Mouse (Mus musculus): ENCODE results near the gene P2ry2. TPM values are rescaled to one million over a fixed set of nuclear protein-coding genes. Genes with fewer than 3 reads are reported as not detected.
A peak's percentile ranks its signal among the peaks of the same experiment; 100 is the strongest.

The P2ry2 gene
- polyA plus RNA-seq, 1 experiment from 2014 or later: 3.1 TPM

DNA sequence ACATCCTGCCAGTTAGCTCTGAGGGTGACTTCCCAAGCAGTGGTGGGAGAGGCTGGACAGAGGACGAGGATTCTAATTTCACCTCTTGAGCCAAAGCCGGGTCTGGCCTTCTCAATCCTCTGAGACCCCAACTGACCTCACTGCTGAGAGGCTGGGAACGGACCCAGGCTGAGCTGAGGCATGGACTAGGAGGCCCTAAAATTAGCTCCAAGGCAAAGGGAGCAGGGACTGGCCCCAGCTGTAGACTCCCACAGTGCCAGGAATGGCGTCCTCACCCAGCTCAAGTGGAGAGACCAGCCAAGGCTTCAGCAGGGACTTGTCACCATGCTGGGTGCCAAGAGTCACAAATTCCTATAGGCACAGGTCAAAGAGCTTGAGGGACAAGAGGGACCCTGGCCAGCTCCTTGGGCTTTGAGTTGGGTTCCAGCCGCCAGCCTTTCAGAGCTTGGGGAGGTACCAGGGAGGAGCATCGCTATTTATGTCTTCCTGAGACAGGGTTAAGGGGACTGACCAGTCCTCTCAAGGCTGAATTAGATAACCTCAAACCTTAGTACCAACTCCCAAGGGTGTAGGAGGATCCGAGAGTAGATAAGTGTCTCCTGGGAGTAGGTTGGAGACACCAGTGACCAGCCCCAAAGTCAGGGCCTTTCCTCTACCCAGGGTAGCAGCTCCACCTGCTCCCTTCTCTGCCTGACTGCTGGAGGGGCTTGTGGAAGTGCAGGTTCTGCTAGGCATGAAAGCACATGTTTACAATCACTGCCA lies 36.8 kb upstream of the P2ry2 start:
- no peak for ATAC-seq
- no peaks in the 10 kb centered on the region for H3K9me3 ChIP-seq (ENCODE audit: control insufficient read depth, low read length)
- no peaks in the 10 kb centered on the region for H3K27me3 ChIP-seq (replicated peaks; ENCODE audit: control insufficient read depth, insufficient read depth, low read length)
- no peak overlapping the region for H3K4me2 ChIP-seq (ENCODE audit: low read depth, low read length)
- peaks cover 4% of the 10 kb centered on the region; the same call in 1 of the 2 replicates for H3K4me1 ChIP-seq (ENCODE audit: control insufficient read depth, insufficient read depth, low read length)
- no peak overlapping the region for H3K27ac ChIP-seq (ENCODE audit: low read length)
- H3K36me3 ChIP-seq (ENCODE audit: control insufficient read depth, insufficient read depth, low read length): no peaks in the 10 kb centered on the region
- WGBS: 80% methylated on average over 7 of the region's 7 CpGs
- no peak overlapping the region for H3K4me3 ChIP-seq (ENCODE audit: low read length)
- no peak overlapping the region for H3K9ac ChIP-seq (ENCODE audit: low read depth, low read length)

DNA sequence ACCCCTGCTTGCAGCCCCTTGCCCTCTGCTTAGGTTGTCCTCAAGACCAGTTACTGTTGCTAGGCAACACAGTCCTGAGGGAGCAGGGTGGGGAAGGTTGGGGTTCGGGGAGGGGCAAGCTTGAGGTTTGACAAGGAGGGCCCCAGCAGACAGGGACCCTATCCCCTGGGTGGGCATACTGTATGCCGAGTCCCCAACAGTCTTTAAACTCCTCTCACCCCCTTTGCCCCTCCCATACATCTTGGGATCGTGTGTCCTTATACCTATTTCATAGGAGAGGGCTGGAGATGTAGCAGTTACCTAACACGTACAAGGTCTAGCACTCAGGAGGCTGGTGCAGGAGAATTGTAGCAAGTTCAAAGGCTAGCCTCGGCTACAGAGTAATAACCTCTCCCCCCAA lies 35.6 kb upstream of the P2ry2 start:
- H3K27ac ChIP-seq (ENCODE audit: low read length): no peak overlapping the region
- no peak overlapping the region for H3K9ac ChIP-seq (ENCODE audit: low read depth, low read length)
- H3K36me3 ChIP-seq (ENCODE audit: control insufficient read depth, insufficient read depth, low read length): no peaks in the 10 kb centered on the region
- no peak overlapping the region for H3K4me2 ChIP-seq (ENCODE audit: low read depth, low read length)
- ATAC-seq: no peak
- WGBS: 79% methylated on average over 5 of the region's 5 CpGs
- H3K4me1 ChIP-seq (ENCODE audit: control insufficient read depth, insufficient read depth, low read length): peaks cover 4% of the 10 kb centered on the region; the same call in 1 of the 2 replicates
- no peaks in the 10 kb centered on the region for H3K27me3 ChIP-seq (replicated peaks; ENCODE audit: control insufficient read depth, insufficient read depth, low read length)
- no peaks in the 10 kb centered on the region for H3K9me3 ChIP-seq (ENCODE audit: control insufficient read depth, low read length)
- H3K4me3 ChIP-seq (ENCODE audit: low read length): no peak overlapping the region

DNA sequence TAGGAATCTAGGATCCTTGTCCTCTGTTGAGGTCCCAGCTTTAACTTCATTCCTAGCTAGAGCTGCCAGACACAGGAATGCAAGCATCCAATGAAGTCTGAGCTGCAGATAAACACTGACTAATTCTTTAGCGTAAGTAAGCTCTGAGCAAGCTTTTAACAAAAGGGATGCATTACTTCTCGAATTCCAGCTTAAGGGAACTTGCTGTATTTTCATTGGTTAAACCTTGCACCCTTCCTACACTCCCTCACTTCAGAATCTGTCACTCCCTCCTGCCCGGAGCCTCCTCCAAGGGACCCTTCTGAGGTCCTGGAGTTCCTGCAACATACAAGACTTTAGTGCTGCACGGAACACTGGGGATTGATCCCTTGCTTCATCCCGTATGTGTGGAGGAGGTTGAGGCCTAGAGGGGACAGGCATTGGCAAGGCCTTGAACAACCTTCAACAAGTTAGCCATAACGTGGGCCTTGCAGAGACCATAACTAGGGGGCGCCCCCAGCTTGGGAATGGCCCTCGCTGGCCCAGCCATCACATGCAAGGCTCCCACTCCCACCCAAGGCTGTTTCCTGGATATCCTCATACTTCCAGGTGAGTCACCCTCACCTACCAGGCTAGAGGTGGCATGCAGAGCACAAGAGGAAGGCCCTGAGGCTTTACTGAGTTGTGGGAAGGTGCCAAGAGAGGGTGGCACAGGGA lies 31.3 kb upstream of the P2ry2 start:
- Histone ChIP-seq H3K4me1 (ENCODE audit: control insufficient read depth, insufficient read depth, low read length) (peaks cover 21% of the 10 kb centered on the region), H3K4me2 (ENCODE audit: low read depth, low read length) (no peak overlapping the region), H3K9ac (ENCODE audit: low read depth, low read length) (no peak overlapping the region), H3K27ac (ENCODE audit: low read length) (0 out of 2 replicates have a peak overlapping the region, but pooled peaks have one; percentile 29), H3K9me3 (ENCODE audit: control insufficient read depth, low read length) (no peaks in the 10 kb centered on the region), H3K36me3 (ENCODE audit: control insufficient read depth, insufficient read depth, low read length) (no peaks in the 10 kb centered on the region), H3K27me3 (replicated peaks; ENCODE audit: control insufficient read depth, insufficient read depth, low read length) (no peaks in the 10 kb centered on the region), H3K4me3 (ENCODE audit: low read length) (no peak overlapping the region)
- 62% methylated on average over 8 of the region's 8 CpGs for WGBS
- ATAC-seq: no peak

DNA sequence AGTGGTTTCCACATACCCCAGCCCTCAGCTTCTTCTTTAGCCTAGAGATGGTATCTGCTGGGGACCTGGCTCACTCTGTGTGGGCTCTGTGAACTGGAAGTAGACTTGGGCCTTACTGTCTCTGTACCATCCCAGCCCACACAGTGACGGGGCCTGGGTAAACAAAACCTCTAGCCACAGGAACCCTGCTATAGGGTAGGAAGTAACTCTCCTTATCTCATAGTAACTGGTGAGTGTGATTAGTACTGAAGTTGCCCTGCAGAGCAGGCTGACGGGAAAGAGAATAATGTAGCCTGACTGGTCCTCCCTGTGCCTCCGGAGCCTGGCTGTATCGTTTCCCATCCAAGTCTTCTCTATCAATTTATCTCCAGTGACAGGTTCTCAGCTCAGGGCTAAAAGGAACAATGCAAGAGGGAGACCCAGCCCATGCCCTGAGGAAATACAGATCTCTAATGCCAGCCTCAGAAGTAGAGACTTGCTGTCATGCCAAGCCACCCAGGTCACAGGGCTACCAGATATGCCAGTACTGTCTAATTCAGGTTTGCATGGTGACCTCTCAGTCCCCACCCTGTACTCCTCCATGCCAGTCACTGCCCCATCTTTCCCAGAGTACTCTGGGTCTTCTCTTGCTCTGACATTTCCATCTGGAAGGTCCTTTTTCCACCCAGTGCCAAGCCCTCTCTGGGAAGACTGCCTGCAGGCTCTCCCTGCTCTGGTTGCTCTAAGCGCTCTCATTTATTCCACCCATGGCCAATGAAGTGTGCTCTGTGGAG lies 29.5 kb upstream of the P2ry2 start:
- Histone ChIP-seq H3K4me2 (ENCODE audit: low read depth, low read length) (0 out of 2 replicates have a peak overlapping the region, but pooled peaks have one; percentile 16), H3K27ac (ENCODE audit: low read length) (peak overlapping the region; percentile 52), H3K9ac (ENCODE audit: low read depth, low read length) (peak overlapping the region; percentile 12; the same call in 1 of the 2 replicates), H3K4me1 (ENCODE audit: control insufficient read depth, insufficient read depth, low read length) (peaks cover 21% of the 10 kb centered on the region), H3K4me3 (ENCODE audit: low read length) (no peak overlapping the region), H3K9me3 (ENCODE audit: control insufficient read depth, low read length) (no peaks in the 10 kb centered on the region), H3K36me3 (ENCODE audit: control insufficient read depth, insufficient read depth, low read length) (no peaks in the 10 kb centered on the region), H3K27me3 (replicated peaks; ENCODE audit: control insufficient read depth, insufficient read depth, low read length) (no peaks in the 10 kb centered on the region)
- ATAC-seq: peak; percentile 88
- WGBS: 23% methylated on average over 5 of the region's 5 CpGs

DNA sequence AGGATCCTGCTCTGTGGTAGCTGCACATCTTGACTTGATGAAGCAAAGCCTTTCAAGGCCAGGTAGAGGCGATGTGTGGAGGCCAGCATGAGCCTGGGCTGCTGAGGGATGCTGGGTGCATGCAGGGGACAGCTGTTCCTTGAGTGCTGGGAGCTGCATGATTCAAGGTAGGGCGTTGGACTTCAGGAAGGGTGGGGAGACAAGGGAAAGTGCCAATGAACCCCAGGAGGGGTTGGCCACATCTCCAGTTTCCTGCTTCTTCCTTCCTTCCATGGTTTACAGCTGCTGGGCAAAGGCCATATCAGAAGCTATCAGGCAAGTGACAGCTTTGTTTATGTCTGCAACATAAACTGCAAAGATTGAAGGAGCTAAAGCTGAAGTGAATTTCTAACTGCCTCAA lies 28.9 kb upstream of the P2ry2 start:
- no peaks in the 10 kb centered on the region for H3K27me3 ChIP-seq (replicated peaks; ENCODE audit: control insufficient read depth, insufficient read depth, low read length)
- H3K4me1 ChIP-seq (ENCODE audit: control insufficient read depth, insufficient read depth, low read length): peaks cover 21% of the 10 kb centered on the region
- no peaks in the 10 kb centered on the region for H3K36me3 ChIP-seq (ENCODE audit: control insufficient read depth, insufficient read depth, low read length)
- H3K9ac ChIP-seq (ENCODE audit: low read depth, low read length): no peak overlapping the region
- no peak overlapping the region for H3K4me2 ChIP-seq (ENCODE audit: low read depth, low read length)
- H3K4me3 ChIP-seq (ENCODE audit: low read length): no peak overlapping the region
- 52% methylated on average over 2 of the region's 2 CpGs for WGBS
- no peaks in the 10 kb centered on the region for H3K9me3 ChIP-seq (ENCODE audit: control insufficient read depth, low read length)
- ATAC-seq: peak; percentile 91
- H3K27ac ChIP-seq (ENCODE audit: low read length): peak overlapping the region; percentile 52

GRCm38 (mm10) chr7:101033371-101033770 lies 20.7 kb upstream of the P2ry2 start:
- no peak overlapping the region for H3K4me3 ChIP-seq (ENCODE audit: low read length)
- ATAC-seq: no peak
- no peaks in the 10 kb centered on the region for H3K27me3 ChIP-seq (replicated peaks; ENCODE audit: control insufficient read depth, insufficient read depth, low read length)
- 82% methylated on average over 2 of the region's 2 CpGs for WGBS
- H3K9ac ChIP-seq (ENCODE audit: low read depth, low read length): no peak overlapping the region
- H3K9me3 ChIP-seq (ENCODE audit: control insufficient read depth, low read length): no peaks in the 10 kb centered on the region
- no peak overlapping the region for H3K27ac ChIP-seq (ENCODE audit: low read length)
- no peaks in the 10 kb centered on the region for H3K36me3 ChIP-seq (ENCODE audit: control insufficient read depth, insufficient read depth, low read length)
- no peak overlapping the region for H3K4me2 ChIP-seq (ENCODE audit: low read depth, low read length)
- peaks cover 8% of the 10 kb centered on the region for H3K4me1 ChIP-seq (ENCODE audit: control insufficient read depth, insufficient read depth, low read length)

GRCm38 (mm10) chr7:101031234-101031633 lies 18.6 kb upstream of the P2ry2 start:
- Histone ChIP-seq H3K36me3 (ENCODE audit: control insufficient read depth, insufficient read depth, low read length) (no peaks in the 10 kb centered on the region), H3K4me2 (ENCODE audit: low read depth, low read length) (no peak overlapping the region), H3K4me3 (ENCODE audit: low read length) (no peak overlapping the region), H3K4me1 (ENCODE audit: control insufficient read depth, insufficient read depth, low read length) (peaks cover 8% of the 10 kb centered on the region), H3K27ac (ENCODE audit: low read length) (no peak overlapping the region), H3K9me3 (ENCODE audit: control insufficient read depth, low read length) (no peaks in the 10 kb centered on the region), H3K9ac (ENCODE audit: low read depth, low read length) (no peak overlapping the region), H3K27me3 (replicated peaks; ENCODE audit: control insufficient read depth, insufficient read depth, low read length) (no peaks in the 10 kb centered on the region)
- ATAC-seq: no peak
- WGBS: 35% methylated on average over 8 of the region's 8 CpGs

DNA sequence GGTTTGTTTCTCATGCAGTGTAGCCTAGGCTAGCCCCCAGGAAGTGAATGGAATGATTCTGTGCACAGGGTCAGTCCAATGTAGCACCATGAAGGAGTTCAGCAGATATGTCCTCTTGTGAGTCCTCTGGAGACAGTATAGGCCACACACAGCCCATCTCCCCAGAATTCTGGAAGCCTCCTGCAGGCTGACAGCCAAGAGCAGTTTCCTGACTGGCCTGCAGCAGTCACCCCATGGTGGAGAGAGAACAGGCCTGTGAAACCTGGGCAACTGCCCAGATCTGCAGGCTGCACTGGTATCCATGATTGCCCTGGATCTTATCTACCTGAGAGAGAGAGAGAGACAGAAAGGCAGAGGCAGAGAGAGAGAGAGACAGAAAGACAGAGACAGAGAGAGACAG lies 18.1 kb upstream of the P2ry2 start:
- no peak; the same call in 1 of the 2 replicates for ATAC-seq
- no peak overlapping the region for H3K27ac ChIP-seq (ENCODE audit: low read length)

GRCm38 (mm10) chr7:101029446-101029845 lies 16.8 kb upstream of the P2ry2 start:
- H3K4me2 ChIP-seq (ENCODE audit: low read depth, low read length): no peak overlapping the region
- H3K9me3 ChIP-seq (ENCODE audit: control insufficient read depth, low read length): no peaks in the 10 kb centered on the region
- no peaks in the 10 kb centered on the region for H3K36me3 ChIP-seq (ENCODE audit: control insufficient read depth, insufficient read depth, low read length)
- peak; percentile 90 for ATAC-seq
- H3K4me3 ChIP-seq (ENCODE audit: low read length): no peak overlapping the region
- WGBS: 45% methylated on average over 6 of the region's 6 CpGs
- no peak overlapping the region for H3K9ac ChIP-seq (ENCODE audit: low read depth, low read length)
- H3K4me1 ChIP-seq (ENCODE audit: control insufficient read depth, insufficient read depth, low read length): peaks cover 8% of the 10 kb centered on the region
- H3K27me3 ChIP-seq (replicated peaks; ENCODE audit: control insufficient read depth, insufficient read depth, low read length): no peaks in the 10 kb centered on the region
- H3K27ac ChIP-seq (ENCODE audit: low read length): no peak overlapping the region

More for the DNA sequence above, 18.1 kb upstream of the P2ry2 start:
- Histone ChIP-seq H3K36me3 (ENCODE audit: control insufficient read depth, insufficient read depth, low read length) (no peaks in the 10 kb centered on the region), H3K4me3 (ENCODE audit: low read length) (no peak overlapping the region), H3K4me2 (ENCODE audit: low read depth, low read length) (no peak overlapping the region), H3K9ac (ENCODE audit: low read depth, low read length) (no peak overlapping the region), H3K4me1 (ENCODE audit: control insufficient read depth, insufficient read depth, low read length) (peaks cover 8% of the 10 kb centered on the region), H3K27me3 (replicated peaks; ENCODE audit: control insufficient read depth, insufficient read depth, low read length) (no peaks in the 10 kb centered on the region), H3K9me3 (ENCODE audit: control insufficient read depth, low read length) (no peaks in the 10 kb centered on the region)
